Mouse (Mus musculus): ENCODE data around the gene Olfm1. TPM values are rescaled to one million over a fixed set of nuclear protein-coding genes. Genes with fewer than 3 reads are reported as not detected.

Olfm1 gene
- polyA plus RNA-seq (2012; fragmentation: generic; extraction: Trizol) = 57.5 TPM

DNA sequence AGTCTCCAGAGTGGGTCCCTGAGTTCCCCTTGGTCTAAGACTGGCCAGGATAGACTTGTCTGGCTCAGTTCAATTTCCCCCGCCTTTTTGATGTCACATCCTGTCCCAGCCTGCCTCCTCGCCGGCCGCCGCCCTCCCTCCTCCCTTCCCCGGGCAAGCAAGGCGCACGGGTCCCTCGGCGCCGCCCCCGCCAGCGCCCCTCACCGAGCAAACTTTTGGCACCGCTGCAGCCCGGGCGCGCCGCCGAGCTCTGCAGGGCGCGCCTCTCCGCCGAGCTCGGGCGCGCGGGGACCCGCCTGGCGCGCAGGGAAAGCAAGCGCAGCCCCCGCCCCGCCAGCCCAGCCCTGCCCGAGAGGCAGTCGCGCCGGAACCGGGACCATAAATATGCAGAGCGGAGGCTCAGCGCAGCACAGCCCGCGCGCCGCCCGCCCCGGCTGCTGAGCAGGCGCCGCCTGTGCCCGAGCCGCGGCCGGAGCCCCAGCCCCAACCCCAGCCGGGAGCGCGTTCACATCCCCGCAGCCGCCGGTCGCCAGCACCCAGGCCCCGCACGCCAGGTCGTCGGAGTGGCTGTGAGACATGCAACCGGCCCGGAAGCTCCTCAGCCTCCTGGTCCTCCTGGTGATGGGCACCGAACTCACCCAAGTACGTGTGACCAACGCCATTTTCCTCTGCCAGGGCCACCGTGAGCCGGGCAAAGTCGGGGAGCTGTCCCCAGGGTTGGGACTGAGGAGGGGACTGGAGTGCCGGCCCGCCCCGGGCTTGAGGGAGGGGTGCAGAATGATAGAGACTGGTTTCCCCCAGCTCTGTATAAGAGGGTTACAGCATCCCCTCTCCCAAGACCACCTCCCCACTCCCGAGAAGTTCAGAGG is at the start of gene Olfm1:
Gene Olfm1, plus strand, starts transcription at position 172 of the 869 bp plus-strand sequence.
- Histone ChIP-seq H3K4me3 (no peak within 1 kb of the TSS), H3K4me2 (ENCODE audit: low read depth) (no peak within 1 kb of the TSS), H3K27me3 (ENCODE audit: control insufficient read depth, insufficient read depth, insufficient read length) (peaks cover 72% of the 10 kb centered on the region), H3K79me2 (ENCODE audit: control insufficient read depth, insufficient read depth) (no peaks in the 10 kb centered on the region), H3ac (ENCODE audit: control insufficient read depth, insufficient read length) (no peak within 1 kb of the TSS), H3K36me3 (ENCODE audit: control insufficient read depth, insufficient read depth) (no peaks in the 10 kb centered on the region)
- TF ChIP-seq POLR2AphosphoS2 (IDR thresholded peaks at IDR 0.05; ENCODE audit: insufficient read length, low read depth) = no peak
- no peak for TF ChIP-seq TCF3 (IDR thresholded peaks at IDR 0.05; ENCODE audit: insufficient read length, low read depth)
- no peak for TF ChIP-seq CEBPB (IDR thresholded peaks at IDR 0.05; ENCODE audit: insufficient read depth, poor library complexity, severe bottlenecking)
- TF ChIP-seq USF1 (IDR thresholded peaks at IDR 0.05; ENCODE audit: low read depth) = no peak
- TF ChIP-seq MYOG (IDR thresholded peaks at IDR 0.05; ENCODE audit: control insufficient read depth in 1 of 3, insufficient read depth in 1 of 3, insufficient read length in 2 of 3, low read depth in 2 of 3) = no peak

DNA sequence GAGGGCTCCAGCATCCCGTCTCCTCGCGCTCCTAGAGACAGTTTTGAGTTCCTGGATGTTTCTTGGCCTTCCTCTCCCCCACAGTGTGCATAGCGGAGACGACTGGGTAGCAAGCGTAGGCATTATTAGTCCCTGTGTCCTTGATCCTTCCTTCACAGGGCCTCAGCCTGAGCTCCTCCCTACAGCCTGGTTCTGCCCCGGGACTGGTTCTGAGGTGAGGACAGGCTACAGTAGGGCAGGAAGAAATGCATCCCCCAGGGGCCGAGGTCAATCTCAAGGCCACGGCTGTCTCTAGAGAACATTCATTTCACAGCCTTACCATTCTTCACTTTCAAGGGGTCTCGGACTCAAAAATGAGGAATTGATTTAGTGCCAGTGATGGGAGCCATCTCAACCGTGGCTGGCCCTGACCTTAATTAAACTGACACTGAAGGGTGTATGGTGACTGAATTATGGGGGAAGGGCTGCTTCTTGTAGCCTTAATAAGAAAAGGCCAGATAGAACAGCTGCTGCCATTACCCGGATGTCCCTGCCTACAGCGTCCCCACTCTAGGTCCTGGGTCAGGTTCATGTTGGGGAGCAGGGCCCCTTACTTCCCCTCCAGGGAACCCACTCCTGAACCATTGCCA is 49.3 kb upstream of the Olfm1 start:
- TF ChIP-seq POLR2A (IDR thresholded peaks at IDR 0.05; ENCODE audit: insufficient read length, low read depth) (no peak), MAX (IDR thresholded peaks at IDR 0.05; ENCODE audit: low read depth) (no peak), TCF12 (IDR thresholded peaks at IDR 0.05; ENCODE audit: insufficient read depth, poor library complexity, severe bottlenecking) (no peak), E2F4 (IDR thresholded peaks at IDR 0.05; ENCODE audit: insufficient read depth) (no peak), MYOD1 (IDR thresholded peaks at IDR 0.05; ENCODE audit: control insufficient read depth in 1 of 3, insufficient read length in 2 of 3, low read depth in 2 of 3) (no peak)
- Histone ChIP-seq H3ac (ENCODE audit: control insufficient read depth, insufficient read length) (no peak overlapping the region), H3K79me2 (ENCODE audit: control insufficient read depth, insufficient read depth) (no peaks in the 10 kb centered on the region), H3K27me3 (ENCODE audit: control insufficient read depth, insufficient read depth, insufficient read length) (peaks cover 6% of the 10 kb centered on the region), H3K4me2 (ENCODE audit: low read depth) (no peak overlapping the region), H3K4me3 (no peak overlapping the region), H3K36me3 (ENCODE audit: control insufficient read depth, insufficient read depth) (no peaks in the 10 kb centered on the region)

DNA sequence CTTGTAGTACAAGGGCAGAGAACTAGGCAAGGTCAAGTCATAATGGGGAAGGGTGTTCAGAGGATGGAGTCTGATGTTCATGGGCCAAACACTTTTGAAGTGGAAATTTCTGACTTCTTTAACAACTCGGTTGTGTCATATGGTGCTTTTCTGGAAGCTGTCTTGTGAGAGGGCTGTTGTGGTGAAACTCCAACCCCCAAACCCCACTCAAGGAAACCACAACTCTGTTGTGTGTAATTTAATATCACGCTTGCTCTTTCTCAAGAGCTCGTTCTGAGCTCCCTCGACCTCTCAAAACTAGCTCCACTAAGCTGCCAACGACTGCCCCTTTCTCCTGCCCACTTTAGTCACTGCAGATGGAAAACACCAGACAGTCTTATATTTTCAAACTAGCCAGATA is 47.1 kb upstream of the Olfm1 start:
- Histone ChIP-seq H3ac (ENCODE audit: control insufficient read depth, insufficient read length) (no peak overlapping the region), H3K36me3 (ENCODE audit: control insufficient read depth, insufficient read depth) (no peaks in the 10 kb centered on the region), H3K4me3 (no peak overlapping the region), H3K4me2 (ENCODE audit: low read depth) (no peak overlapping the region), H3K79me2 (ENCODE audit: control insufficient read depth, insufficient read depth) (no peaks in the 10 kb centered on the region), H3K27me3 (ENCODE audit: control insufficient read depth, insufficient read depth, insufficient read length) (peaks cover 15% of the 10 kb centered on the region)
- TF ChIP-seq REST (IDR thresholded peaks at IDR 0.05; ENCODE audit: insufficient read depth, insufficient read length) (no peak), TCF12 (IDR thresholded peaks at IDR 0.05; ENCODE audit: insufficient read depth, poor library complexity, severe bottlenecking) (no peak), POLR2A (IDR thresholded peaks at IDR 0.05; ENCODE audit: insufficient read length, low read depth) (no peak), TCF3 (IDR thresholded peaks at IDR 0.05; ENCODE audit: insufficient read length, low read depth) (no peak), MYOD1 (IDR thresholded peaks at IDR 0.05; ENCODE audit: control insufficient read depth in 1 of 3, insufficient read length in 2 of 3, low read depth in 2 of 3) (no peak), E2F4 (IDR thresholded peaks at IDR 0.05; ENCODE audit: insufficient read depth) (no peak), SRF (IDR thresholded peaks at IDR 0.05; ENCODE audit: control insufficient read depth, insufficient read length, low read depth) (no peak), MYOG (IDR thresholded peaks at IDR 0.05; ENCODE audit: control insufficient read depth in 1 of 3, insufficient read depth in 1 of 3, insufficient read length in 2 of 3, low read depth in 2 of 3) (no peak), CEBPB (IDR thresholded peaks at IDR 0.05; ENCODE audit: insufficient read depth, poor library complexity, severe bottlenecking) (no peak), POLR2AphosphoS2 (IDR thresholded peaks at IDR 0.05; ENCODE audit: insufficient read length, low read depth) (no peak), MAX (IDR thresholded peaks at IDR 0.05; ENCODE audit: low read depth) (no peak), USF1 (IDR thresholded peaks at IDR 0.05; ENCODE audit: low read depth) (no peak)

DNA sequence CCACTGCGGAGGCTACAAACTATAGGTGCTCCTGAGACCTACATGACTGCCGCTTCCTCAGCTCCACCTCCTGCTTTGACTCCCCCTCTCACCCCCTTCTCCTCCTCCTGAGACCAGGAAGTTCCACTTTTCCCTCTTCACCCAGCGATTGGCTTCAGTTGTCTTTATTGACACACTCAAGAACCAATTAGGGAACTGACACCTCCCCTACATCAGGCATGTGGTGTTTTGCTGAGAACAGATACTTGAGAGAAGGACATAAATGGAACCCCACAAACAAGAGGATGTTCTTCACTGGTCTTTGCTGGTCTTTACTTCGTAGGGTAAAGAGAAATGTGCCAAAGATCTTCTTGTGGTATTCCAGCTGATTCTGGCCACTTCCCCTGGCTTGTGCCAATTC is 46.6 kb upstream of the Olfm1 start:
- H3K4me2 ChIP-seq (ENCODE audit: low read depth) = no peak overlapping the region
- no peaks in the 10 kb centered on the region for H3K36me3 ChIP-seq (ENCODE audit: control insufficient read depth, insufficient read depth)
- H3K4me3 ChIP-seq = no peak overlapping the region
- TF ChIP-seq TCF12 (IDR thresholded peaks at IDR 0.05; ENCODE audit: insufficient read depth, poor library complexity, severe bottlenecking) = no peak
- no peak for TF ChIP-seq USF1 (IDR thresholded peaks at IDR 0.05; ENCODE audit: low read depth)
- no peak for TF ChIP-seq TCF3 (IDR thresholded peaks at IDR 0.05; ENCODE audit: insufficient read length, low read depth)
- no peak for TF ChIP-seq MAX (IDR thresholded peaks at IDR 0.05; ENCODE audit: low read depth)
- no peaks in the 10 kb centered on the region for H3K79me2 ChIP-seq (ENCODE audit: control insufficient read depth, insufficient read depth)
- H3ac ChIP-seq (ENCODE audit: control insufficient read depth, insufficient read length) = no peak overlapping the region
- peaks cover 19% of the 10 kb centered on the region for H3K27me3 ChIP-seq (ENCODE audit: control insufficient read depth, insufficient read depth, insufficient read length)

DNA sequence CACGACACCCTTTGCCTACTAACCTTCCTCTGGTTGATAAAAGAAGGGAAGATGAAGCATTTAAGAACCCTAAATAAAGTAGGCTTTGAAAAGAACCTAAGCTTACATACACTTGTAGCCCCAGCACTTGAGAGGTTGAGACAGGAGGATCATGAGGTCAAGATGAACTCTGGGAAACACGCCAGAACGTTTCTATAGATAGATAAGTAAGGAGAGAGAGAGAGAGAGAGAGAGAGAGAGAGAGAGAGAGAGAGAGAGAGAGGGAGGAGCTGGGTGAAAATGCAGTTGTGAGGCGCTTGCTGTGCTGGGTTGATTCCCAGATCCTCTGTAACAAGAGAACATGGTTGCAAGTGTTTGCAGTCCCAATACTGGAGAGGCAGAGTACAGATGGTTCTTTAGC is 46.1 kb upstream of the Olfm1 start:
- Histone ChIP-seq H3K4me3 (no peak overlapping the region), H3K36me3 (ENCODE audit: control insufficient read depth, insufficient read depth) (no peaks in the 10 kb centered on the region), H3K4me2 (ENCODE audit: low read depth) (no peak overlapping the region), H3K79me2 (ENCODE audit: control insufficient read depth, insufficient read depth) (no peaks in the 10 kb centered on the region), H3ac (ENCODE audit: control insufficient read depth, insufficient read length) (no peak overlapping the region), H3K27me3 (ENCODE audit: control insufficient read depth, insufficient read depth, insufficient read length) (peaks cover 25% of the 10 kb centered on the region)
- no peak for TF ChIP-seq POLR2A (IDR thresholded peaks at IDR 0.05; ENCODE audit: insufficient read length, low read depth)
- no peak for TF ChIP-seq MAX (IDR thresholded peaks at IDR 0.05; ENCODE audit: low read depth)
- TF ChIP-seq E2F4 (IDR thresholded peaks at IDR 0.05; ENCODE audit: insufficient read depth) = no peak
- TF ChIP-seq TCF12 (IDR thresholded peaks at IDR 0.05; ENCODE audit: insufficient read depth, poor library complexity, severe bottlenecking) = no peak
- no peak for TF ChIP-seq MYOD1 (IDR thresholded peaks at IDR 0.05; ENCODE audit: control insufficient read depth in 1 of 3, insufficient read length in 2 of 3, low read depth in 2 of 3)
- TF ChIP-seq CEBPB (IDR thresholded peaks at IDR 0.05; ENCODE audit: insufficient read depth, poor library complexity, severe bottlenecking) = no peak
- no peak for TF ChIP-seq REST (IDR thresholded peaks at IDR 0.05; ENCODE audit: insufficient read depth, insufficient read length)
- TF ChIP-seq SRF (IDR thresholded peaks at IDR 0.05; ENCODE audit: control insufficient read depth, insufficient read length, low read depth) = no peak
- no peak for TF ChIP-seq POLR2AphosphoS2 (IDR thresholded peaks at IDR 0.05; ENCODE audit: insufficient read length, low read depth)
- TF ChIP-seq TCF3 (IDR thresholded peaks at IDR 0.05; ENCODE audit: insufficient read length, low read depth) = no peak
- TF ChIP-seq USF1 (IDR thresholded peaks at IDR 0.05; ENCODE audit: low read depth) = no peak
- no peak for TF ChIP-seq MYOG (IDR thresholded peaks at IDR 0.05; ENCODE audit: control insufficient read depth in 1 of 3, insufficient read depth in 1 of 3, insufficient read length in 2 of 3, low read depth in 2 of 3)
